Mouse (Mus musculus) thymus, postnatal 4 days (tissue): ENCODE measurements around the gene Tbc1d10c.
A peak's percentile ranks its signal among the peaks of the same experiment; 100 is the strongest.
"Not testable (repeated sequence)": the region's sequence is repeated elsewhere in the genome, so short reads cannot be mapped to it uniquely, and the experiment has no call there.

Experiments
- DNase-seq: peaks from one replicate; pipeline ENCODE4 v3.0.0; 2021

Gene Tbc1d10c

DNA sequence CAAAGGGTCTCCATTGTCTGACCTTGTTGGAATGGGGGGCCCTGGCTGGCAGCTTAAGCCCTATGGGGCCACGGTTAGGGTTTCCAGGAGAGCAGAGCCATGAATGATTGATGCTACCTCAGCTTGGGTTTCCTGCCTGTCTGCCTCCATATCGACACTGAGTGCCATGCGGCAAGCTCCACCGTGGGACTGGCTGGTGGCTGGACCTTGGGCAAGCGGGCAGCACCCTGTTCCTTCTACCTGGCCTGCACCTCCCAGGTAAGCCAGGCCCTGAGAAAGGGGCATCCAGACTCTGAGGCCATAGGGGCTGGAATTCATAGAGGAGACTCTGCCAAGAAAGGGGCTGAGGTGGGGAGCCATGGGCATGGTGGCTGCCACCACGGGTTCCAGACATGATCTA is 50.9 kb downstream of the Tbc1d10c start:
- DNase-seq: no peak

DNA sequence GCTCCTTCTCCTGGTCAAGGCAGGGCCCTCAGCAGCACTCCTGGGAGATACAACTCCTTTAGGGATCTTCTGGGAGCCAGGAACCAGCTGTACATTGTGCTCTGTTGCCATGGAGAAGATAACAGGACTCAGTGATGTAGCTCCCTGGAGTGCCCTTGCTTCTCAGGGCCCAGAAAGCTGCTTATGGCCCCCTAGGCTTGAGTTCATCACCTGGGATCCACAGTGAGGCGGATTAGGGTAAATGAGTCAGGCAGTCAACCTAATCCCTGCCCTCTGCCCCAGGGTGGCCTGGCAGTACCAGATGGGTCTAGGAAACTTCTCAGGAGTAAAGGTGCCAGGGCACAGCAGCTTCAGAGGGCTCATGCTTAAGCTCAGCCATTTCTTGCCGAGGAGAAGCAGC is 51.6 kb downstream of the Tbc1d10c start, which contains the start of gene Gpr152:
Gene Gpr152 (plus strand): TSS at position 342 of the 400 bp plus-strand sequence.
- DNase-seq: no peak

GRCm38 (mm10) chr19:4137913-4138312 is 53.2 kb downstream of the Tbc1d10c start:
- DNase-seq: no peak

GRCm38 (mm10) chr19:4136463-4136862 is 54.6 kb downstream of the Tbc1d10c start:
- DNase-seq: peak; percentile 47

GRCm38 (mm10) chr19:4135963-4136345 is 55.1 kb downstream of the Tbc1d10c start:
- peak; percentile 28 for DNase-seq

DNA sequence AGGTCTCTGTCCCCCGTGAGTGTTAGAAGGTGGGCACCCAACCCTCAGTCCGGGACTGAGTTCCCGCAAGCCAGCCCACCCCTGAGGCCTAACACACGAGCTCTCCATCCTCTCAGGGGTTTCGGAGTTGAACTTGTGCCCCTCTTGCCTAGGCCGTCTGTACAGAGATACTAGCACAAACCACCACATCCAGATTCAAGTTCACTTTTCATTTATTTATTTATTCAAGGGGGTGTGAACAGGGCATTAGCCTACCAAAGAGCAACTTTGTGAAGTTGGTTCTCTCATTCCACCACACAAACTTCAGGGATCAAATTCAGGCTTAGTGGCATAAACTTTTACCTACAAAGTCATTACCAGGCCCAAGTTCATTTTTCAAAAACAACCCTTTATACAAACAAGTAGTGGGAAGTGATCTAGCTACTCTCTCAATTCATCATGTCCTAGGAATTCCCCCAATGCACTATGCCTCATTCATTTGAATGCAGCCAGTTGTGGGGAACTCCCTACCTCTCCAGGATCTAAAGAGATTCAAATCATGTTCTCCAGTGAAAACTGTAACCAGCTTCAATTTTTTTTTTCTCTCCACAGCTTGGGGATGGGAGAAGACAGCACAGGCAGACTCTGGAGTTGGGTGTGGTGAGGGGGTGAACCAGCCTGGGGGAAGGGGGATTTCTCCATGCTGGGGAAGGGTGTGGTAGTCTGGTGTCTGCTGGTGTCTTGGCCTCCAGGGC is 55.7 kb downstream of the Tbc1d10c start:
- not testable (repeated sequence) for DNase-seq

DNA sequence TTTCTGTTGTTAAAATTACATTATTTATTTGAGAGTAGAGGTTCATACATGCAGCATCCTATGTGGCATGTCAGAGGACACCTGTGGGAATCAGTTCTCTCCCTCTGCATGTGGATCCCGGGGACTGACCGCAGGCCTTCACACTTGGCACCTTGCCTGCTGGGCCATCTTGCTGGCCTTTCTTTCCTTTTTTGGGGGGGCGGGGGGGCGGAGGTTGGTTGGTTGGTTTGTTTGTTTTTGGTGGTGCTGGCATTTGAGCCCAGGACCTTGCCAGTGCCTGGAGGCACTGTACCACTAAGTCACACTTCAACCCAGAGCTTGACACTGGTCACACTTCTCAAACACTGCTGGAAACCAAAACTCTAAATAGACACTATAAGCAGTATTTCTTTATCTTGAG is 56.7 kb downstream of the Tbc1d10c start:
- no peak for DNase-seq
